19 mouse cellular contexts compared by ENCODE assay signal in the genomic region with DNA sequence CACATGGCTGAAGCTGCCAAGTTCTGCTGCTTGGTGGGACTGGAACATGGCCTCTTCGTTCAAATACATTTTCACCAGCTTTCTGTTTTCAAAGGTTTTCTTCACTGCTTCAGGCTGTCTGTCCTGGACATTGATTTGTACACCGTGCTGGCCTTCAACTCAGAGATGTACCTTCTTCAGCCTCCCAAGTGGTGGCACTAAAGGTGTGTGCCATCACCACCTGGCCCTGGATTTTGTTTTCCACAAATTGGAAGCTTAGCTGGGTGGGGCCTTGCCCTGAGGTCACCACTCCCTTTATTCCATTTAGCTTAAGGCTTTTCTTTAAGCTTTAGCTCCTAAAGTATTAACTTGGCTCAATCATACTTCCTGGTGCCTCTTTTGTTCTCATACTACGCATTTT. TPM values are rescaled to one million over a fixed set of nuclear protein-coding genes. Genes with fewer than 3 reads are reported as not detected.
DNase-seq lines count a peak whose midpoint lies in the region; ATAC-seq lines count a peak whose summit lies in the region.
"Had no signal": no experiment of that assay in that cellular context is flagged by ENCODE, and none has a peak within 500 bp of the region (broad histone marks: within the 10 kb centered on the region; RNA-seq: fewer than 3 reads in every experiment).

No protein-coding gene starts in this region.

- no peak overlapping the region for H3K4me2 ChIP-seq in limb, embryonic 11.5 days (ENCODE audit: low read depth, severe bottlenecking)
- H3K4me2 ChIP-seq: embryonic facial prominence, embryonic 12.5 days; forebrain, embryonic 13.5 days; forebrain, embryonic 15.5 days had no signal

- no peak for ATAC-seq in limb, embryonic 11.5 days (ENCODE audit: insufficient number of reproducible peaks, low FRiP score, low TSS enrichment, low read depth)
- ATAC-seq: activated CD4-positive, CD25-positive, alpha-beta regulatory T cell, adult 4 months; forebrain, embryonic 13.5 days; forebrain, embryonic 15.5 days; forebrain, postnatal 0 days had no signal

- H3K27me3 ChIP-seq in limb, embryonic 11.5 days (ENCODE audit: control insufficient read depth, insufficient read depth, low read length): no peaks in the 10 kb centered on the region
- H3K27me3 ChIP-seq in limb, embryonic 10.5 days (ENCODE audit: low read depth, poor library complexity, severe bottlenecking): no peaks in the 10 kb centered on the region
- H3K27me3 ChIP-seq in embryonic facial prominence, embryonic 10.5 days (replicated peaks; ENCODE audit: low read depth, poor library complexity, severe bottlenecking): no peaks in the 10 kb centered on the region
- H3K27me3 ChIP-seq: embryonic facial prominence, embryonic 12.5 days; forebrain, embryonic 13.5 days; forebrain, embryonic 15.5 days had no signal

- WGBS in limb, embryonic 11.5 days: 88% methylated on average over 3 of the region's 3 CpGs
- 85% methylated on average over 3 of the region's 3 CpGs for WGBS in limb, embryonic 10.5 days
- 85% methylated on average over 3 of the region's 3 CpGs for WGBS in embryonic facial prominence, embryonic 10.5 days

- peak; percentile 11 for DNase-seq in limb, embryonic 11.5 days (ENCODE audit: low spot score)
- DNase-seq in limb, embryonic 10.5 days (ENCODE audit: low spot score): no peak
- DNase-seq in ZHBTc4 (ENCODE audit: low read depth, low spot score): peak; percentile 7
- peak; percentile 3 for DNase-seq in embryonic facial prominence, embryonic 10.5 days (ENCODE audit: low spot score)
- DNase-seq in retina, postnatal 1 day: no peak
- DNase-seq: adrenal gland, adult 8-10 months; adrenal gland, postnatal 14 days; cerebellum, adult 11 months; cerebellum, adult 18-20 months; cerebellum, adult 8-10 months; cerebellum, adult 9-11 months; cerebellum, postnatal 14 days; cerebellum, postnatal 36 days; embryo, embryonic 11 days; forebrain, postnatal 0 days had no signal

- H3K9ac ChIP-seq in limb, embryonic 11.5 days (ENCODE audit: low read length): no peak overlapping the region
- H3K9ac ChIP-seq: embryonic facial prominence, embryonic 12.5 days; forebrain, embryonic 13.5 days; forebrain, embryonic 15.5 days; forebrain, postnatal 0 days had no signal

- H3K36me3 ChIP-seq in limb, embryonic 11.5 days (ENCODE audit: control insufficient read depth, insufficient read depth, low read length): no peaks in the 10 kb centered on the region
- no peaks in the 10 kb centered on the region for H3K36me3 ChIP-seq in limb, embryonic 10.5 days
- no peaks in the 10 kb centered on the region for H3K36me3 ChIP-seq in embryonic facial prominence, embryonic 10.5 days (replicated peaks)
- H3K36me3 ChIP-seq: embryonic facial prominence, embryonic 12.5 days; forebrain, embryonic 15.5 days had no signal

- no peaks in the 10 kb centered on the region for H3K9me3 ChIP-seq in limb, embryonic 11.5 days (ENCODE audit: control insufficient read depth, low read length)
- H3K9me3 ChIP-seq in limb, embryonic 10.5 days (replicated peaks): no peaks in the 10 kb centered on the region
- no peaks in the 10 kb centered on the region for H3K9me3 ChIP-seq in embryonic facial prominence, embryonic 10.5 days
- H3K9me3 ChIP-seq: embryonic facial prominence, embryonic 12.5 days; forebrain, embryonic 13.5 days; forebrain, embryonic 15.5 days had no signal

- no peak overlapping the region for H3K27ac ChIP-seq in limb, embryonic 11.5 days (replicated peaks; ENCODE audit: low read depth, low read length)
- H3K27ac ChIP-seq in limb, embryonic 10.5 days: no peak overlapping the region
- H3K27ac ChIP-seq in embryonic facial prominence, embryonic 10.5 days (replicated peaks): no peak overlapping the region
- H3K27ac ChIP-seq: embryonic facial prominence, embryonic 12.5 days; forebrain, embryonic 13.5 days; forebrain, embryonic 15.5 days had no signal

- H3K4me1 ChIP-seq in limb, embryonic 11.5 days (ENCODE audit: control insufficient read depth, insufficient read depth, low read length): no peaks in the 10 kb centered on the region
- no peaks in the 10 kb centered on the region for H3K4me1 ChIP-seq in limb, embryonic 10.5 days
- no peaks in the 10 kb centered on the region for H3K4me1 ChIP-seq in embryonic facial prominence, embryonic 10.5 days
- H3K4me1 ChIP-seq: embryonic facial prominence, embryonic 12.5 days had no signal

- H3K4me3 ChIP-seq in limb, embryonic 11.5 days (ENCODE audit: low read depth, low read length): no peak overlapping the region
- H3K4me3 ChIP-seq in limb, embryonic 10.5 days: no peak overlapping the region
- no peak overlapping the region for H3K4me3 ChIP-seq in embryonic facial prominence, embryonic 10.5 days
- H3K4me3 ChIP-seq: embryonic facial prominence, embryonic 12.5 days; forebrain, embryonic 13.5 days; forebrain, embryonic 15.5 days had no signal

RNA-seq across cellular contexts. Expression of gene Gsap, which starts 22.6 kb away (rescaled TPM):
- 1.4 and 2.2 TPM in 2 replicates for polyA plus RNA-seq in limb, embryonic 11.5 days (2014; fragmentation: Nextera tagmentation; extraction: Ambion mirVana)
- 0.50 and 1.3 TPM in 2 replicates for polyA plus RNA-seq in limb, embryonic 10.5 days (2016; fragmentation: Nextera tagmentation; extraction: Ambion mirVana)
- 0.85 and 1.5 TPM in 2 replicates for polyA plus RNA-seq in embryonic facial prominence, embryonic 10.5 days (2016; fragmentation: Nextera tagmentation; extraction: Ambion mirVana)

Comparison
In these comparisons a context has a peak if more than half of its experiments do, and no peak if none do; other contexts are left out.
1. DNase-seq: peak in limb, embryonic 11.5 days (single experiment), ZHBTc4 (single experiment) and embryonic facial prominence, embryonic 10.5 days (single experiment); none in limb, embryonic 10.5 days (single experiment) and retina, postnatal 1 day (single experiment).